Mouse (Mus musculus): ENCODE measurements around the gene Syt7. TPM values are rescaled to one million over a fixed set of nuclear protein-coding genes. Genes with fewer than 3 reads are reported as not detected.

Syt7 gene
- total and polyA plus RNA-seq, 2 experiments = 0.28 to 0.45 TPM

DNA sequence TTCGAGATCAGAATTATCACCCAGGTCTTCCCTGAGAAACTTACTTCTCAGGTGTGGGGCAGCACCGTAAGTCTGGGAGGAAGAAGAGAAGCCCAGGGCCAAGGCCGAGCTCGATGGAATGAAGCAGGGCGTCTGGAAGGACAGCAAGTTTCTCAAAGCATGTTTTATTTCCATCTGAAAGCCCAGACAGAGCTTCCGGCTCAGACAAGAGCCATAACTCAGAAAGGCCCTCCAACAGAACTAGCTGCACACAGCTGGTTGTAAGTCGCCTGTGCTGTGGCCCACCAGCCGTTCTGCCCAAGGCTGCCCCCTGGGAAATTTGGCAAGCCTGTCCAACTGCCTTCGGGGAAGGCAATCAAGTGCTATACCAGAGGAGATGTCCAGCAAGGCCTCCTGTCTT lies 38.5 kb downstream of the Syt7 start:
- H3K79me2 ChIP-seq (ENCODE audit: control insufficient read depth, insufficient read depth, low read length) = no peaks in the 10 kb centered on the region
- no peak overlapping the region for H3K9ac ChIP-seq (ENCODE audit: low read depth, low read length)
- no peak for TF ChIP-seq POLR2A (IDR thresholded peaks at IDR 0.05; ENCODE audit: extremely low read depth, insufficient read depth, low read length)
- TF ChIP-seq CTCF (IDR thresholded peaks at IDR 0.05; ENCODE audit: low read depth, low read length) = no peak
- H3K36me3 ChIP-seq (ENCODE audit: control insufficient read depth, insufficient read depth, low read length) = no peaks in the 10 kb centered on the region
- 0 out of 2 replicates have a peak, but pooled peaks cover 1% of the 10 kb centered on the region for H3K4me1 ChIP-seq (ENCODE audit: control insufficient read depth, insufficient read depth, low read length)
- no peak overlapping the region for H3K27ac ChIP-seq (replicated peaks; ENCODE audit: insufficient read depth, low read depth, low read length)
- DNase-seq (ENCODE audit: extremely low read depth, low read depth, low spot score) = no peak
- 82% methylated on average over 9 of the region's 9 CpGs for WGBS
- no peak overlapping the region for H3K4me3 ChIP-seq (ENCODE audit: insufficient read depth, low read depth, low read length)
- H3K27me3 ChIP-seq (ENCODE audit: control insufficient read depth, insufficient read depth, low read length) = peaks cover 6% of the 10 kb centered on the region

DNA sequence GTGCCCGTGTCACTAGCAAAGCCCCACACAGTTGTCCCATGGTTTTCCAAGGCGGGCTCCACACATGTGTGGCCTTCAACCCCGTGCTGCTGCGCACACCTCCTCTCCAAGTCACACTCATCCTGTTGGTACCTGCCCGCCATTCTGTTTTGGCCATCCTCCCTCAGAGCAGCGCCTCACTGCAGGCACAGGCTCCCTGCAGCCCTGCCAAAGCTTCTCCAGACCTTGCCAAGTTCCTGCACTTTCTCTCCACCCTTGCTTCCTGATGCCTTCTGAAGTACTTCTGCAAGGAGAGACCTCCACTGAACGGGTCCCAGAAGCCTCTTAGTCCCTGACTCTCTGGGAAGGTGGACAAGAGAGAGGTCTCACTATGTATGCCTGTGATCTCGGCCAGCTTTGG lies 40.5 kb downstream of the Syt7 start:
- H3K4me3 ChIP-seq (ENCODE audit: insufficient read depth, low read depth, low read length) = no peak overlapping the region
- TF ChIP-seq POLR2A (IDR thresholded peaks at IDR 0.05; ENCODE audit: extremely low read depth, insufficient read depth, low read length) = no peak
- no peak for TF ChIP-seq CTCF (IDR thresholded peaks at IDR 0.05; ENCODE audit: low read depth, low read length)
- H3K27me3 ChIP-seq (ENCODE audit: control insufficient read depth, insufficient read depth, low read length) = no peaks in the 10 kb centered on the region
- H3K79me2 ChIP-seq (ENCODE audit: control insufficient read depth, insufficient read depth, low read length) = no peaks in the 10 kb centered on the region
- H3K4me1 ChIP-seq (ENCODE audit: control insufficient read depth, insufficient read depth, low read length) = 0 out of 2 replicates have a peak, but pooled peaks cover 1% of the 10 kb centered on the region
- 77% methylated on average over 8 of the region's 8 CpGs for WGBS
- no peak for DNase-seq (ENCODE audit: extremely low read depth, low read depth, low spot score)
- H3K27ac ChIP-seq (replicated peaks; ENCODE audit: insufficient read depth, low read depth, low read length) = no peak overlapping the region
- no peaks in the 10 kb centered on the region for H3K36me3 ChIP-seq (ENCODE audit: control insufficient read depth, insufficient read depth, low read length)
- no peak overlapping the region for H3K9ac ChIP-seq (ENCODE audit: low read depth, low read length)

DNA sequence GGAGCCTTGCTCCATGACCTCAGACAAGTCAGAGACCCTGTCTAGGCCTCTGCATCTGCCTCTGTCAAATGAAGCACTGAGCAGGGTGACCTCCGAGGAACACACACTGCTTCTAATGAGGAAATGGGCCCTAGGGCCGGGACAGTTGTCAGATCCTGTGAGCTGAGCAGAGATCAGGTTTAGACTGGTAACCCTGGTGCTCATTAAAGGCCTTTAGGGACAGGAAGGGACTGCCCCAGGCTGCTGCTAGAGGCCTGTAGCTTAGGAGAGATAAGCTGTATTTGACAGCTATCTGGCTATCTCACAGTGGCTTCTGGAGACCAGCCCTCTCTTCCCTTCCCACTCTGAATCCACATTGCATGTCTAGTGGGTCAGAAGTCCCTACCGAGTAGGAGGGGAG lies 42.5 kb downstream of the Syt7 start:
- Histone ChIP-seq H3K27ac (replicated peaks; ENCODE audit: insufficient read depth, low read depth, low read length) (no peak overlapping the region), H3K9ac (ENCODE audit: low read depth, low read length) (no peak overlapping the region)

DNA sequence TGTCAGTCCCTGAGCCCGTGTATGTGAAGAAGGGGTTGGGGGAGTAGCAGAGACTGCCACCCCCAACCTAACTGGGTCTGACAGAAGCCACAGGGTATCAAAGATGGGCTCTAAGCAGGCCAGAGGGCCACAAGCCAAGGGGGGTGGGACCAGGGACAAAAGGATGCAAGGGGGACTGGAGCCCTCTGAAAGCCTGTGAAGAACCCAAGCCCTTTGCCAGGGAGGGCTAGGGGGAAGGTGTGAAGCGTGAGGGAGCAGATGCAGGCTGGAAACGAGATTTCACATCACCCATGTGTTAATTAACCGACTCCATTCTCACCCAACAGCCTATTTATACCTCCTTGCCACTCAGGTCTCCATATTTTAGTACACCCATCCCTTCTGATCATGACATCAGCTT lies 43.0 kb downstream of the Syt7 start:
- TF ChIP-seq POLR2A (IDR thresholded peaks at IDR 0.05; ENCODE audit: extremely low read depth, insufficient read depth, low read length) = no peak
- no peaks in the 10 kb centered on the region for H3K36me3 ChIP-seq (ENCODE audit: control insufficient read depth, insufficient read depth, low read length)
- DNase-seq (ENCODE audit: extremely low read depth, low read depth, low spot score) = no peak
- H3K27me3 ChIP-seq (ENCODE audit: control insufficient read depth, insufficient read depth, low read length) = no peaks in the 10 kb centered on the region
- H3K27ac ChIP-seq (replicated peaks; ENCODE audit: insufficient read depth, low read depth, low read length) = no peak overlapping the region
- 74% methylated on average over 4 of the region's 4 CpGs for WGBS
- no peak overlapping the region for H3K4me3 ChIP-seq (ENCODE audit: insufficient read depth, low read depth, low read length)
- no peak overlapping the region for H3K9ac ChIP-seq (ENCODE audit: low read depth, low read length)
- H3K79me2 ChIP-seq (ENCODE audit: control insufficient read depth, insufficient read depth, low read length) = no peaks in the 10 kb centered on the region
- no peaks in the 10 kb centered on the region for H3K4me1 ChIP-seq (ENCODE audit: control insufficient read depth, insufficient read depth, low read length)

More for the DNA sequence above, 42.5 kb downstream of the Syt7 start:
- Histone ChIP-seq H3K4me3 (ENCODE audit: insufficient read depth, low read depth, low read length) (no peak overlapping the region), H3K27me3 (ENCODE audit: control insufficient read depth, insufficient read depth, low read length) (no peaks in the 10 kb centered on the region), H3K36me3 (ENCODE audit: control insufficient read depth, insufficient read depth, low read length) (no peaks in the 10 kb centered on the region), H3K79me2 (ENCODE audit: control insufficient read depth, insufficient read depth, low read length) (no peaks in the 10 kb centered on the region), H3K4me1 (ENCODE audit: control insufficient read depth, insufficient read depth, low read length) (no peaks in the 10 kb centered on the region)
- no peak for TF ChIP-seq POLR2A (IDR thresholded peaks at IDR 0.05; ENCODE audit: extremely low read depth, insufficient read depth, low read length)
- TF ChIP-seq CTCF (IDR thresholded peaks at IDR 0.05; ENCODE audit: low read depth, low read length) = no peak
- WGBS = 55% methylated on average over 3 of the region's 3 CpGs
- DNase-seq (ENCODE audit: extremely low read depth, low read depth, low spot score) = no peak

DNA sequence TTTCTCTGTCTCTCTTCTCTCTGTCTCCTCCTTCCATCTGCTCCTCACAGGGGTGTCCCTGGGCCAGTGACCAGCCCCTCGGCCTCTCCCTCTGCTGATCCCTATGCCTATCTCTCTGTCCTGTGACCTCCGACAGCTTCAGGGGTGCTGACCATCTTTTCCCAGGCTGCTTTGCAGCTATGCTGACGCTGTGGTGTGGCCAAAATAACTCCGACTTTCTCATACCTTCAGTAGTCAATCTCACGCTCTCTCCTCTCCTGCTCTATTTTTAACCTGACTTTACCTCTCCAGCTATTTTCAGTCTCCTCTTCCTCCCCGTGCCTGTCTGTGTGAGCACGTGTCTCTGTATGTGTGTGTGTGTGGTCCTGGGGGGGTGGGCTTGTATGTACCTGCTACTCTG lies 44.3 kb downstream of the Syt7 start:
- no peaks in the 10 kb centered on the region for H3K4me1 ChIP-seq (ENCODE audit: control insufficient read depth, insufficient read depth, low read length)
- no peaks in the 10 kb centered on the region for H3K27me3 ChIP-seq (ENCODE audit: control insufficient read depth, insufficient read depth, low read length)
- no peaks in the 10 kb centered on the region for H3K36me3 ChIP-seq (ENCODE audit: control insufficient read depth, insufficient read depth, low read length)
- H3K4me3 ChIP-seq (ENCODE audit: insufficient read depth, low read depth, low read length) = no peak overlapping the region
- H3K27ac ChIP-seq (replicated peaks; ENCODE audit: insufficient read depth, low read depth, low read length) = no peak overlapping the region
- 67% methylated on average over 7 of the region's 7 CpGs for WGBS
- H3K79me2 ChIP-seq (ENCODE audit: control insufficient read depth, insufficient read depth, low read length) = no peaks in the 10 kb centered on the region
- TF ChIP-seq POLR2A (IDR thresholded peaks at IDR 0.05; ENCODE audit: extremely low read depth, insufficient read depth, low read length) (no peak), CTCF (IDR thresholded peaks at IDR 0.05; ENCODE audit: low read depth, low read length) (no peak)
- H3K9ac ChIP-seq (ENCODE audit: low read depth, low read length) = no peak overlapping the region
- no peak for DNase-seq (ENCODE audit: extremely low read depth, low read depth, low spot score)

DNA sequence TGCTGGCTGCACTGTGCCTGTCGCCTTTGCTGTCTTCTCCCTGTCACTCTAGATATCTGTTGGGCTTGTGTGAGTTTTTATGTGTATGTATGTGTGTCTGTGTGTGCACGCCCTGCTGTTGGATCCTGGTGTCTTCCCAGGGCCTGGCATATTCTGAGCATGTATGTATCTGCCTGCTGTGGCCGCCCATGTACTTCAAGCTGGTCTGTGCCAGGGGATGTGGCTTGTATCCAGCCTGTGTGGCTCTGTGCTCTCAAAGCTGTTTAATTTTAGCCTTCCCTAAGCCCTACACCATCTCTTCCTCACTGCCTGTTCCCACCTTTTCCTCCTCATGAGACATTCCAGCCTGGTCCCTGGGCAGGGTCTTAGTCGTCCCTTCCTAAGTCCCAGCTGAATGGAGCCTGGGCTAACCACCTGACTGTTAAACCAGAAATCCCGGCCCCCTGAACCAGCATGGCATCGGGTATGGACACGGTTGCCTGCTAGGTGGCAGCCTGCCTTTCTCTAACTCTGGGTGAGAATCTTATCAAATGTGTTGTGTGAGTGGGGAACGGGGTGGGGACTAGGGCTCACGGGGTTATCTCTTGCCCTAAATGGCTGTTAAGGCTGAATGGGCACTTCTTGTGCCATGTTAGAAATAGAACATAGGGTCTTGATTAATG lies 45.1 kb downstream of the Syt7 start:
- H3K9ac ChIP-seq (ENCODE audit: low read depth, low read length) = no peak overlapping the region
- H3K27me3 ChIP-seq (ENCODE audit: control insufficient read depth, insufficient read depth, low read length) = no peaks in the 10 kb centered on the region
- H3K79me2 ChIP-seq (ENCODE audit: control insufficient read depth, insufficient read depth, low read length) = no peaks in the 10 kb centered on the region
- no peak overlapping the region for H3K4me3 ChIP-seq (ENCODE audit: insufficient read depth, low read depth, low read length)
- H3K4me1 ChIP-seq (ENCODE audit: control insufficient read depth, insufficient read depth, low read length) = no peaks in the 10 kb centered on the region
- no peak overlapping the region for H3K27ac ChIP-seq (replicated peaks; ENCODE audit: insufficient read depth, low read depth, low read length)
- DNase-seq (ENCODE audit: extremely low read depth, low read depth, low spot score) = no peak
- H3K36me3 ChIP-seq (ENCODE audit: control insufficient read depth, insufficient read depth, low read length) = no peaks in the 10 kb centered on the region
- WGBS = 63% methylated on average over 9 of the region's 9 CpGs
- TF ChIP-seq POLR2A (IDR thresholded peaks at IDR 0.05; ENCODE audit: extremely low read depth, insufficient read depth, low read length) = no peak
- TF ChIP-seq CTCF (IDR thresholded peaks at IDR 0.05; ENCODE audit: low read depth, low read length) = no peak
